Mouse (Mus musculus) gastrocnemius, adult 18-20 months (tissue): ENCODE measurements around the gene Tut1. TPM values are rescaled to one million over a fixed set of nuclear protein-coding genes. Genes with fewer than 3 reads are reported as not detected.
"Not testable (repeated sequence)": the region's sequence is repeated elsewhere in the genome, so short reads cannot be mapped to it uniquely, and the experiment has no call there.

Experiments used
- DNase-seq: peaks from one replicate; pipeline ENCODE4 v3.0.0; 2021; ENCODE audit warnings: low spot score
- total RNA-seq, 2 experiments: library from RNA; stranded (reverse); gene quantifications; 2 replicates each; pipeline ENCODE4 v1.2.3; 2021

The Tut1 gene
- total RNA-seq, 2 experiments from 2014 or later = 7.6 to 8.2 TPM

- no peak for DNase-seq
These were observed 45.6 kb downstream of the Tut1 start for GRCm38 (mm10) chr19:8999223-8999622.

GRCm38 (mm10) chr19:9006915-9007314 lies 53.3 kb downstream of the Tut1 start:
- DNase-seq = not testable (repeated sequence)

Other genes with a start within 250 kb of the Tut1 start
- gene Slc3a2, start 230.5 kb upstream of the Tut1 start, total RNA-seq = 10 to 100 TPM; 30.2 to 37.3 TPM
- 10 to 100 TPM; 16.4 to 16.9 TPM for gene Wdr74, start 218.0 kb upstream of the Tut1 start, total RNA-seq
- gene 1700092M07Rik, start 213.1 kb upstream of the Tut1 start, total RNA-seq = 1 to 10 TPM in 1 of 2 experiments, not detected in 1; 1.0 TPM
- 10 to 100 TPM; 16.0 to 16.6 TPM for gene Stx5a, start 212.4 kb upstream of the Tut1 start, total RNA-seq
- gene Nxf1, start 196.8 kb upstream of the Tut1 start, total RNA-seq = 10 to 100 TPM; 27.5 to 31.3 TPM
- gene Tmem223, start 182.9 kb upstream of the Tut1 start, total RNA-seq = 10 to 100 TPM; 91.0 to 99.3 TPM
- 1 to 10 TPM; 7.3 to 8.6 TPM for gene Tmem179b, start 179.4 kb upstream of the Tut1 start, total RNA-seq
- 1 to 10 TPM; 5.0 to 5.1 TPM for gene Taf6l, start 167.4 kb upstream of the Tut1 start, total RNA-seq
- gene Polr2g, start 155.3 kb upstream of the Tut1 start, total RNA-seq = 10 to 100 TPM; 37.7 to 38.3 TPM
- gene Zbtb3, start 151.3 kb upstream of the Tut1 start, total RNA-seq = 1 to 10 TPM in 1 of 2 experiments, under 1 TPM in 1; 0.76 to 1.1 TPM
- gene Ttc9c, start 134.5 kb upstream of the Tut1 start, total RNA-seq = 10 to 100 TPM; 11.1 to 13.6 TPM
- gene Hnrnpul2, start 133.8 kb upstream of the Tut1 start, total RNA-seq = 10 to 100 TPM; 41.2 to 44.3 TPM
- 1 to 10 TPM; 2.5 to 4.2 TPM for gene AC129217.1, start 124.1 kb upstream of the Tut1 start, total RNA-seq
- 10 to 100 TPM; 16.4 to 16.6 TPM for gene Bscl2, start 116.4 kb upstream of the Tut1 start, total RNA-seq
- not detected for gene Gng3, start 114.7 kb upstream of the Tut1 start, total RNA-seq
- 1 to 10 TPM; 5.6 to 8.8 TPM for gene Lrrn4cl, start 103.1 kb upstream of the Tut1 start, total RNA-seq
- 100 to 1,000 TPM; 204 to 206 TPM for gene Ubxn1, start 82.4 kb upstream of the Tut1 start, total RNA-seq
- gene Uqcc3, start 72.9 kb upstream of the Tut1 start, total RNA-seq = 10 to 100 TPM; 57.2 to 63.9 TPM
- 1 to 10 TPM; 2.9 to 5.3 TPM for gene Lbhd1, start 70.1 kb upstream of the Tut1 start, total RNA-seq
- gene Gm49403, start 69.9 kb upstream of the Tut1 start, total RNA-seq = not detected
- 10 to 100 TPM; 14.5 to 15.4 TPM for gene 1810009A15Rik, start 65.0 kb upstream of the Tut1 start, total RNA-seq
- gene Gm49416, start 64.9 kb upstream of the Tut1 start, total RNA-seq = 1 to 10 TPM; 1.2 to 2.3 TPM
- gene Ints5, start 60.8 kb upstream of the Tut1 start, total RNA-seq = 1 to 10 TPM; 9.2 to 9.9 TPM
- 10 to 100 TPM; 19.5 to 20.8 TPM for gene Ganab, start 55.8 kb upstream of the Tut1 start, total RNA-seq
- 10 to 100 TPM; 32.1 to 37.9 TPM for gene B3gat3, start 33.5 kb upstream of the Tut1 start, total RNA-seq
- gene Rom1, start 24.5 kb upstream of the Tut1 start, total RNA-seq = 1 to 10 TPM; 7.8 TPM
- gene Eml3, start 24.3 kb upstream of the Tut1 start, total RNA-seq = 1 to 10 TPM; 3.1 to 4.5 TPM
- gene Mta2, start 12.0 kb upstream of the Tut1 start, total RNA-seq = 10 to 100 TPM; 21.6 to 24.2 TPM
- 100 to 1,000 TPM; 452 to 469 TPM for gene Eef1g, start 13.2 kb downstream of the Tut1 start, total RNA-seq
- gene Ahnak, start 35.4 kb downstream of the Tut1 start, total RNA-seq = 100 to 1,000 TPM; 199 to 202 TPM
- gene Scgb1a1, start 134.1 kb downstream of the Tut1 start, total RNA-seq = not detected
- 10 to 100 TPM; 44.3 to 47.3 TPM for gene Asrgl1, start 181.8 kb downstream of the Tut1 start, total RNA-seq